Mouse (Mus musculus) layer of hippocampus, adult 8-10 months (tissue): ENCODE data around the gene Nwd2. TPM values are rescaled to one million over a fixed set of nuclear protein-coding genes. Genes with fewer than 3 reads are reported as not detected.
A peak's percentile ranks its signal among the peaks of the same experiment; 100 is the strongest.

Source experiments
- DNase-seq, 2 experiments: peaks; one replicate each; pipeline ENCODE4 v3.0.0; 2022; ENCODE audit warnings: low spot score in 2 of 2
- total RNA-seq, 4 experiments: library from RNA; stranded (reverse); gene quantifications; 2 replicates each; pipeline ENCODE4 v1.2.4; 2022

Gene Nwd2
- 10 to 100 TPM; 14.4 to 23.1 (median 17.7) TPM for total RNA-seq

DNA sequence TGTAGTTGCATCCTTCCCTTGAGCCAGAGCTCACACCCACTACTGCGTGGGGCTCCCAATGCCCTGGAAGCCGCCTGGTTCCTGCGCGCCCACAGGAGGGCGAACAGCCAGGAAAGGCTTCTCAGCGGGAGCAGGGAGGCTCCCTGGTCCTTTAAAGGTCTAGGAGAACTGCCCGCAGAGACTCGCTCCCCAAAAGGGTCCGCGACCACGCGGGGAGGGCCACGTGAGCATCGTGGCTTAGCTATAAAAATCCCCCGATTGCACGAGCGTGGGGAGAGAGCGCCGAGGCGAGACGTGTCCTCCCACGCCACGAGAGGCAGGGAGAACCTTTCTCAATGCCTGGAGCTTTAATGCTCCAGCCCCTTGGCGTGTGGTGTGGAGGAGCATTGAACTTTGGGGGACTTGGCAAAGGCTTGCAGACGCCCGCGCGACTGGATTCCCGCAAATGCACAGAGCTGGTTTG, at the start of gene Nwd2:
Gene Nwd2 (plus strand): TSS at position 33 of the 463 bp plus-strand sequence.
- DNase-seq = peak; percentile 23 to 44

DNA sequence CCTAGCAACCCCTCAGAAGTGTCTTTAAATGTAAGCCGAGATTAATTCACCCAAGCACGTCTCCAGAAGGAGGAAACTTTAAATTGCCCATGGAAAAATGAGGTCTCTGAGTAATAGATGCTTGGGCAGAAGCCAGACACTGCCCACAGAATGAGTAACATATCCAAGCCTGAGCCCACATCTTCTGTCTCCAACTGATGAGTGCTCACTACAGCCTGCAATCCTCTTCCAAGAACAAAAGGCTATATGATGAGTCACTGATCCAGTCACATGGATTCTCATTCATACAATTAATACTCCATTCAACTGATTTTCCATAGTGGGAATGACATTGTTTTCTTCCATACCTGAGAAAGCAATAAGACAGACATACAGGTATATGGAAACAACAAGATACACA, 41.5 kb upstream of the Nwd2 start:
- DNase-seq = peak; percentile 39 to 50

DNA sequence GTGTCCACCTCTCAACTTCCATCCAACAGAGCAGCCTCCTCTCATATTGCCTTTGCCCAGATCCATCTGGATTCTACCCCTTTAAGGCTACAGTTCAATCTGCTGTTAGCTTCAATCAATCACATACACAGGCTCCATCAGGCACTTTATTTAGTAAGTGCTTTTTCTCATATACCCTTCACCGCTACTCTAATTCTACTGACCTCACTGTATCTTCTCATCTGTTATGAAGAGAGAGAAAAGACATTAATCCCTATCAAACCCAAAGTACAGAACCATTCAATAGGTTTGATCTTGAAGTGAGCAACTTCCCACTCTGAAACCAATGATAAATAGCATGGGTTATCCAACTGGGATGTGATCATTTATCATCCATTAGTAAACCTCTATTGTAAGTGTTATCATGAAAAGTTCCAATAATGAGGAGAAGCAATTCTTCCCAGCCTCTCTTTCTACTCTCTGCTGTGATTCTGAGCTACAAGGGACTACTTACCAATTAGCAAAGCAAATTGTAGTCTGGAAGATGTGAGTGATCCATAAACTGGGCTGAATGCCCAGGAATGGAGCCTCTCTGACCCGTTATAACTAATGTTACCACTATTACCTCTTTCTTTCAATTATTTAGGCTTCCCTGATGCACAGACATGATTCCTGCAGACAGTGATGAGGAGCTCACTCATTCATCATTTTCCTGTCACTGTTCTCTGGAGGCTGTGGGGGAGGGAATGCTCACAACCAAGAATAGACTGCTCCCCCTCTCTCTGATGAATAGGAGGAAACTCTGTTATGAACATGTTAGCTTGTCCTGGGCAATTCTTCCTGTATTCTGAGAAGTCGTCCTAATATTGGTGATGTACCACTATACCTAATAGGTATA, 31.9 kb upstream of the Nwd2 start:
- no peak for DNase-seq

DNA sequence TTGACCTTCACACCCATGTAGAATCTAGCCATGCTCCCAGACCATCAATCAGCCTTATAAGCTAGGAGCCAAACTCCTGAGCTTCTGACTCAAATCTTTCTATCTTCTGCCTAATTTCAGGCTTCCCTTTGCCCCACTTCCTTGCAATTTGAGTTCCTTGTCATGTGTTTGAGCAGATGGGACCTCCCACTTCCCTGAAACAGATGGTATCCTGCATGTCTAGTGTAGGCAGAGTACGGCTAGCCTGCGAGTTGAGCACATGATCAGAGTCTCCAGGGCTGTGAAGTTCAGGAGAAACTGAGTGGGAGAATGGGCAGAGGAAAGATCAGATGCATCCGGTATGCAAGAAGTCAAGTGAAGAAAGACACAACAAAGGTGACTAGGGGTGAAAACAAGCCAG, 24.8 kb upstream of the Nwd2 start:
- peak; percentile 87 to 89 for DNase-seq

DNA sequence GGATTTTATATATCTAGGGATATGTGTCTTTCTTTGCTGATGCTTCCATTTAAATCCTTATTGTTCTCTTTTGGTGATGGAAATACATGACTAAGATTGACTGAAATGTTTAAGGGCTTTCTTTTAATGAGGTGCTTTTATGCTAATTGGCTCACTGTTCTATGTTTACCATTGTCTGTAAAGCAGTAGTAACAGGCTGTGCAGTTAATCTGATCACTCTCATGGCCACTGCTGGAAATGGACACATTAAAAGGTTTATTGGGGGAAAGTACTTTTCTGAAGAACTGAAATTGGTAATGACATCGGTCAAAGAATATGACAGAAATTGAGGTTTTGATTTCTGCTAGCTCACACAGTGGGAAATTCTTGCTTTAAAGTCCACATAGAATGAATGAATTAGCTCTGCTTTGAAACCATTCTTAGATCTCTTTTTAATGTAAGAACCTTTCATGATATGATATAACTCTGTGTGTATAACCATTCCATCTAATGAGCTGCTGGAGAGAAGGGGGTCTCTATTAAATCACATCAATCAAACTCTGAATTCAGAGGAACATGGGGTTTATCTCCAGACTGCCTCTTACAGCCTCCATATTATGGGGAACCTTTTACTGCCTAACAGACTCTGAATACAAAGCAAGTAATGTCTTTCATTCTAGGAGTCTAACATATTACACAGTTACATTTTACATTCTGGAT, 20.9 kb upstream of the Nwd2 start:
- no peak for DNase-seq

DNA sequence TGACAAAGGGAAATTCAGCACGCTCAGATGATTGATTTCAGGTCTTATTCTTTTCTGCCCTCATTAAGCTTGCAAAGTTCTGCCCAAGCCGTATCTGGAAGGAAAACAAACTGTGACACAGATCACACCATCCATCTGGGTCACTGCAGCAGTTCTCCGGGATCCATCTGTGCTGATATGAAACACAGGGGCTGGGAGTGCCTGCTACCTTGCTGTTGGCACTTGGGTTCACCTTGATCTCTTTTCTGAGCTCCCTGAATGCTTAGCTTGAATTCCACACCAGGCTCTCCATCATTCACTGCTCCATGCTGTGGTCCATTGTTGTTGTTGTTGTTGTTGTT, 20.4 kb upstream of the Nwd2 start:
- no peak for DNase-seq

GRCm38 (mm10) chr5:63634636-63635035, 14.3 kb upstream of the Nwd2 start:
- DNase-seq = no peak

- DNase-seq = peak; percentile 41 to 44
These were observed 715 bp upstream of the Nwd2 start for GRCm38 (mm10) chr5:63648187-63648586.

DNA sequence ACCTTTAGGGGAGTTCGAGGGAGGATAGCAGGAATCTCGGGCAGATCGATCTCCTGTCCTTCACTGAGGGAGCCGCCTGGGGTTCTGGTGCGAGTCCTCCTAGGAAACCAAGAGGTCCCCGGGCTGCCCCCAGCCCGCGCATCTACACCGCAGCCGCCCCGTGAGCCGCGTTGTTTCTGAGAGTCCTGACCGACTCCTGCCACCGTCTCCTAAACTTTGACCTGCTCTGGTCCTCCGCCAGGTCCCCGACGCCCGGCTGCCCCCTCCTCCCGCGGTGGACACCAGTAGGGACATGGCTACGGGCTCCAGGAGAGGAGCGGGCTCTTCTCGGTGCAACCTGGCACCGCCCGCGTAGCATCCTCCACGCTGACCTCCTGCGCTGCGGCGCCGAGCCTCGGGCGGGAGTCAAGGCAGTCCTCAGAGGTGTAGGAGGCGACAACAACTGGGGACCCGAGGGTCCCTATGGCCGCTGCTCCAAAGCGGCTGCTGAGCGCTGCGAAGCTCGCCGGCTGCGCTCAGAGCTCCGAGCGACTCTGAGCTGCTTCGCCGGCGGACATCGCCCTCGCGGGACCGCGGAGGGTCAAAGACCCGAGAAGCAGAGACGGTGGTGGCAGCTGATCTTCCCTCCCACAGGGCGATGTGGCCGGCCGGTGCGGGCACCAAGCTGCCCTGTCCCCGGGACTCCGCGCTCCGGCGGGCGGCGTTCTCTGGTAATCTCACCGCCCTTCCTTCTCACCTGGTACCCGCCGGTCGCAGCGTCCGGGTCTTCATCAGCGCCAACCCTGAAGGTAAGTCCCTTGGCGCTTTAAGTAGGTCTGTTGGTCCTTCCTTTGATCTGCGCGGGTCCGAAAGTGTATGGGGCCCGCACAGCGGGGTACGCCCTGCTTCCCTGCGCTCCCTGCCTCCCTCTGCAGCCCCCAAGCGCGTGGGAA, 897 bp downstream of the Nwd2 start:
- DNase-seq = peak in 1 of 2 experiments; percentile 21

DNA sequence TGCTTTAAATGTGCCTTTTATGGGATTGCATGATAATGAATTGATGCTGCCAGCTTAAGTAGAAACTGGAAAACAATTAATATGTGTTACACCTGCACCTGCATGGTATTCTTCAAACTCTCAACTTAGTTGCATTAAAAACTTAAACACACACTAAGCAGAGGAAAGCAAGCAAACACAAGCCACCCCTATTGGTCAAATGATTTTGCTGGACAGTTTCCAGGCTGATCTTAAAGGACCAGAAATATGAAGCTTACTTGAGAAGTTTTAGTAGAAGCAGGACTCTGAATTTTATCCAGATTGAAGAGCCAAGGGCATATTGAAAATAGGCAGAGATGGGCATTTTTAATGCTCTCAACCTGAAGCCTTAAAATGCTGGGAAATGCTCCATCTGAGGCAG, 2.9 kb downstream of the Nwd2 start:
- DNase-seq = no peak

DNA sequence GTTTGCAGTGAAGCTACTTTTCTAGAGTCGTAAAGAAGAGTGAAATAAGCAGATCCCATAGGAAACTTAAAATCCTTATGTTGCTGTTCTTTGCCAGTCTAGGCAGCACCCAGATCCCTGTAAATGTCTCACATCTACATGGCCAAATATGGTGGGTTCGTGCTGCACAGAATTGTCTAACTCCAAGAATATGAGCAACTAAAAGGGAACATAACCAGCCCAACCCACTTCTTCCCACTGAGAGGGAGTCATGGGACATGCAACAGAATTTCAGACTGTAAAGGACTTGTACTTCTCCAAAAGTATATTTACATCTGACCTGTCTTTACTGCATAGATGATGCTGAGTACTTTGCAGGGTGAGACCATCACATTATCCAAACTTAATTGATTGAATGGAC, 3.8 kb downstream of the Nwd2 start:
- DNase-seq = no peak

- no peak for DNase-seq
These were observed 18.0 kb downstream of the Nwd2 start for GRCm38 (mm10) chr5:63666884-63667283.

GRCm38 (mm10) chr5:63675934-63676333, 27.0 kb downstream of the Nwd2 start:
- DNase-seq = no peak

DNA sequence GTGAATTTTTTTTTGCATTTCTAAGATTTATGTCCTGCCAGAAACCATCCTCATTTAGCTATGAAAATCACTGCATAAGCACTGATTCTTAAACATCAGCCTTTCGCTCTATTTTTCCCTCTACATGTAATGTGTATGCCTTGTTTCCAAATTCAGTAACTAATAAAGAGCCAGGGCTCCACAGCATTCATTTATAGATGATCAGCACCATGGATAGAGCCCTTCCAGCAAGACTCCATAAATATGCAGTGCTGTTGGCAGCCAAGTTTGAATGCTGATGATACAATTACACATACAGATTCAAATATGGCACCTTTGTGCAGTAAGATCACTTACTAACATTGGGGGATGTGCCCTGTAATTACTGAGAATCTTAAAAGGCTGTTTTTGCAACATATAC, 40.2 kb downstream of the Nwd2 start:
- no peak for DNase-seq

DNA sequence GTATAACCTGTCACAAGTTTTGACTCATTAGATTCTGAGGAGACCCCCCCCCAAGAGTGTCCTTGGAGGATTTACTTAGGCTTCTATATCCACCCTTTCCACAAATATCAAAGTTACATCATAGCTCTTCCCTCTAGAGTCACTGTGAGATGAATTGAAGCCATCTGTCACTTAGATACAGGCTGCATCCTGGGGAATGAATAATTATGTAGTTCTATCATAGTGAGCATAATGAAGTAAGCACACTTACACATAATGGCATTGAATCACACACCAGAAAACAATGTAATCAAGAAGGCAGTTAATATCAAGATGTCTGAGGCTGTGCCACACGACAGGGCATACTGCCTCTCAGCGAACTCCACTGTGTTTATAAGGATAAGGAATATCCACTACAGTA, 47.9 kb downstream of the Nwd2 start:
- no peak for DNase-seq

DNA sequence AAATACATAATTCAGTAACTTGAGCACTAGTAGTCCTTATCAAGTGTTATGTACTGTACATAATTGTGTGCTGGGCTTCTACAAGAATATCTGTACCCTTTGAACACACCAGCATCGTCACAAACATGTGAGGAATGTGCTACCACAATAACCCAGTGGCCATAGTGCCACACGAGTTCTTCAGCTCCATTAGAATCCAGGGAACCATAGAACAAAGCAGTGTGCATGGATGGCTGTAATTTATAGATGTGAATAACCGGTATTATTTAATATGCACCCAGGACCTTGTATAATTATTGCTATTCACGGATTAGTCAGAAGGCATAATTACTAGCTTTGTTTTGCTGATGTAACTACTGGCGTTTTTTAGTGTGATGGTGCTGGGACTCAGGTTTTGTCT, 48.3 kb downstream of the Nwd2 start:
- no peak for DNase-seq

GRCm38 (mm10) chr5:63728955-63729354, 80.1 kb downstream of the Nwd2 start:
- DNase-seq = no peak

- no peak for DNase-seq
These were observed 86.6 kb downstream of the Nwd2 start for GRCm38 (mm10) chr5:63735521-63735920.

DNA sequence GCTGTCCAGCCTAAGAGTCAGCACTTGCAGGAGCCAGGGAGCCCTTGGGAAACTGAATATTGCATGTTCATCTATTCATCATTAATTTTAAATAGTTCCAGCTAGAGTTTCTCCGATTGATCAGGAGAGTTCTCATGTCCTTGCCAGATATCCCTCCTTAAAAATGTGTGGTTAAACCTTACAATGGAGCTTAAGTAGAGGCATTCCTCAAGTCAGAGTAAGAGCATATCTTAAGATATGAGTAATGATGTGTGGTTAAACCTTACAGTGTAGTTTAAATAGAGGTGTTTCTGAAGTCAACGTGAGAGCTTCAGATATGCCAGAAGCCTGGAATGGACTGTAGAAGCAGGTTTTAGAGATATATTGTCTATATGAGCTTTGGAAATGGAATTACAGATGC, 94.5 kb downstream of the Nwd2 start:
- no peak for DNase-seq

DNA sequence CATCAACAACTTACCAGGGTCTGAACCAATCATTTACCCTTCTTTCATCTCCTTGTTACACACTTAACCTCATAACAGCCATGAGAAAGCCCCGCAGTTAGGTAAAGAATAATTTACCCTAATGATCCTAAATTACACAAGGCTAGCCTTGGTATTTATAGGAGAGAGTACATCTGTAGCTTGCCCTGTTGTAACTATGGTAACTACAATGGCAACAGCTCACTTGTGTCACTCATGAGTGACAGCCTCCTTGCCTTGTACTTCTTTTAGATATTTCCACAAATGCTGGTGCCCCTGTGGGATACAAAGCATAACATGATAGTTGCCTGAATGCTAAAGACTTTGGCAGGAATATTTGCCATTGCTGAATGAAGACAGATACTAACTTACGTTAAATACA, 99.4 kb downstream of the Nwd2 start:
- DNase-seq = no peak

GRCm38 (mm10) chr5:63748759-63749158, 99.9 kb downstream of the Nwd2 start:
- no peak for DNase-seq
